Mouse (Mus musculus) intestine, embryonic 14.5 days (tissue): ENCODE data around the gene Ccdc57. TPM values are rescaled to one million over a fixed set of nuclear protein-coding genes. Genes with fewer than 3 reads are reported as not detected.

ENCODE experiments used
- ATAC-seq: fragments of 200-750 bp; cut with Nextera tagmentation; replicated peaks from 2 replicates; pipeline ENCODE4 v1.8.0; 2017; ENCODE audit warnings: low read depth, moderate number of reproducible peaks, moderate TSS enrichment, moderate library complexity; ENCODE audit not compliant: low FRiP score, low TSS enrichment
- DNase-seq: peaks from one replicate; pipeline ENCODE4 v3.0.0-alpha.2; 2018; ENCODE audit warnings: low spot score
- H3K27ac ChIP-seq: fragments of 300-500 bp; sonication (generic); 2 replicates; pipeline ENCODE4 v1.5.1; 2014; ENCODE audit warnings: low read depth, mild to moderate bottlenecking, control low read depth
- H3K27me3 ChIP-seq: fragments of 300-500 bp; sonication (generic); replicated peaks from 2 replicates; pipeline ENCODE4 v1.6.1; 2014; ENCODE audit warnings: low read length, control low read depth; ENCODE audit not compliant: control insufficient read depth, insufficient read depth
- H3K36me3 ChIP-seq: fragments of 300-500 bp; sonication (generic); 2 replicates; pipeline ENCODE4 v1.6.1; 2014; ENCODE audit warnings: low read length, control low read depth; ENCODE audit not compliant: control insufficient read depth, insufficient read depth
- H3K4me1 ChIP-seq: fragments of 300-500 bp; sonication (generic); replicated peaks from 2 replicates; pipeline ENCODE4 v1.6.1; 2014; ENCODE audit warnings: low read length, control low read depth, mixed read lengths; ENCODE audit not compliant: control insufficient read depth, insufficient read depth
- H3K4me2 ChIP-seq: fragments of 300-500 bp; sonication (generic); 2 replicates; pipeline ENCODE4 v1.6.1; 2014; ENCODE audit warnings: low read length
- H3K4me3 ChIP-seq: fragments of 300-500 bp; sonication (generic); 2 replicates; pipeline ENCODE4 v1.5.1; 2014; ENCODE audit warnings: low read depth, low read length, control low read depth, mixed read lengths
- H3K9ac ChIP-seq: fragments of 300-500 bp; sonication (generic); 2 replicates; pipeline ENCODE4 v1.6.1; 2014; ENCODE audit warnings: mild to moderate bottlenecking, low read length
- H3K9me3 ChIP-seq: fragments of 300-500 bp; sonication (generic); 2 replicates; pipeline ENCODE4 v1.6.1; 2016; ENCODE audit warnings: low read length, control low read depth; ENCODE audit not compliant: control insufficient read depth
- WGBS: fragments of 180-500 bp; shearing (Covaris S2); extraction: QIAGEN DNeasy Blood & Tissue Kit; methylation state at CpG from one replicate; pipeline ENCODE4 v1.1.7; 2014; 5-methylcytosine and 5-hydroxymethylcytosine counted together
- polyA plus RNA-seq: library from polyadenylated mRNA; unstranded; fragments of >200 nt; fragmentation: Nextera tagmentation; extraction: Ambion mirVana; gene quantifications from 2 replicates; pipeline ENCODE4 v1.2.1, GENCODE M21; 2014

Ccdc57 gene
- polyA plus RNA-seq, 1 experiment from 2014 or later = 5.9 TPM

DNA sequence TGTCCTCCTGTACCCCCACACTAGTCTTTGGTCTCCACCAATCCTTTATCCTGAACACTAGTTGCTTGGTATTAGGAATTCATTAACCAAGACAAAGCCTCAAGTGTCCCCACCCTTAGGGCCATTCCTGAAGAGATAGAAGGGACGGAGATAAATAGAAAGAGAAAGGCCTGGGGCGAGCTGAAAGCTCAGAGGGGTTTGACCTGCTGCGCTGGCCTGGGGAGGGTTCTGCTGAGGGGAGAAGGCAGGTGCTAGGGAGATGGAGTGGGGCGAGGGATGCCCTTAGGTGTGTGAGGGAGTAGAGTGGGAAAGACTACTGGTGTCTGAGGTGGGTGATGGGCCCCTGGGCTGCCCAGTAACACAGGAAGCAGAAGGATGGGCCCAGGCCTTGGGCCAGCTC, 78.9 kb downstream of the Ccdc57 start:
- 0 out of 2 replicates have a peak, but pooled peaks have one; percentile 12 for ATAC-seq
- no peak overlapping the region for H3K27ac ChIP-seq
- H3K4me1 ChIP-seq = no peaks in the 10 kb centered on the region
- no peaks in the 10 kb centered on the region for H3K9me3 ChIP-seq
- no peak overlapping the region for H3K9ac ChIP-seq
- no peak overlapping the region for H3K4me2 ChIP-seq
- no peak for DNase-seq
- H3K4me3 ChIP-seq = no peak overlapping the region
- H3K36me3 ChIP-seq = peaks cover 6% of the 10 kb centered on the region; the same call in 1 of the 2 replicates
- H3K27me3 ChIP-seq = no peaks in the 10 kb centered on the region
- 68% methylated on average over 4 of the region's 4 CpGs for WGBS

DNA sequence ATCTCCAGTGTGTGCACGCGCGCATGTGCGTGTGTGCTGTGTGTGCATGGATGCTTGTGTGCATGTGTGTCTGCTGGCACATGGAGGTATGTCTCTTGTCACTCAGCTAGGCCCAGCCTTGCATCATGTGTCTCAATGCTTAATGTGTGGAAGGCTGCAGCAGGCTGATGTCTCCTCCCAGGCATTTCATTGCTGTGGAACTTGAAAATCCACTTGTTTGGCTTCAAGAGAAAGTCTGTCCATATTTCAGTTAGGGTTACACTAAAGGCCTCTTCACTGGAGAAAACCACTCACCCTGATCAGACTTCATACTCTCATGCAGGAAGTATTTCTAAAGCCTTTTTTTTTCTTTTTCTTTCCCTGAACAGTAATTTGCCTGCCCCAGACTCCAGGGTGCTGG, 79.5 kb downstream of the Ccdc57 start:
- no peak for ATAC-seq
- WGBS = 97% methylated on average over 4 of the region's 4 CpGs
- no peak overlapping the region for H3K27ac ChIP-seq

DNA sequence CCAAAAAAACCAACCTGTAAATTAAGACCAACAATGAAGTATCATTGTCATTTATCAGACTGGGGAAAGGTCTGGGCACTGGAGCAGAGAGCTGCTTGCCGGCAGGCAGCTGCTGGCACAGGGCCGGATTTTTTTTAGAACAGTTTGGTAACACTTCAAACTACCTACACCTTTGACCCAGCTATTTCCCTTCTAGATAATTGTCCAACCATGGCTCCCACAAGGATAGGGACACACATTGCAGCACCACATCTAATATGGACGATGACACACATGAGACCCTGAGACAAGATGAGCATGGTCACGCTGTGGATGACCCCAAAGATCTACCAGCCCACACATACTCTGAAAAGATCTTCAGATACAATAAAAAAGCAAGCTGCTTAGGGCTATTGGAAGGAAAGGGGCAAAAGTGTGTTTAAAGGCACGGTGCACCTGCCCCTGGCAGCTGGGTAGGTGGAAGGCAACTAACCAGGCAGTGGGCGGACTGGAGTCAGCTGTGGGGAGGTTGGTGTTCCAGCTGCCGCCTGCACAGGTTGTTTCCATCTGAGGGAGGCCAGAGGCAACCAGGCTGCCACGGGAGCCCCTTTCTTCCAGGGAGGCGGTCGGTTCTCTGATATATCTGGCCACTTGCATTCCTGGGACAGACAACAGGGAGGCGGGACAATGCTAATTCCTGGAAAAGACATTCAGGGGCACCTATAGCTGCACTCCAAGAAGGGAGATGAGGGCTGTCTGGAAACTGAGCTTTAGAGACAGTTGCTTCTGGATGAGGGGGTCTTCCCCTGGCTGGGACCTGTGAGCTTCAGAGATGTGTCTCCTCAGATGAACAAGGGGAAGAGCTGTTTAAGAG, 80.4 kb downstream of the Ccdc57 start:
- Histone ChIP-seq H3K4me1 (no peaks in the 10 kb centered on the region), H3K27ac (no peak overlapping the region), H3K4me3 (no peak overlapping the region), H3K4me2 (no peak overlapping the region), H3K36me3 (no peaks in the 10 kb centered on the region), H3K9me3 (no peaks in the 10 kb centered on the region), H3K27me3 (no peaks in the 10 kb centered on the region), H3K9ac (no peak overlapping the region)
- DNase-seq (no peak), ATAC-seq (no peak)
- 66% methylated on average over 11 of the region's 11 CpGs for WGBS

More for the DNA sequence above, 79.5 kb downstream of the Ccdc57 start:
- H3K4me1 ChIP-seq = no peaks in the 10 kb centered on the region
- H3K4me3 ChIP-seq = no peak overlapping the region
- H3K4me2 ChIP-seq = no peak overlapping the region
- H3K9me3 ChIP-seq = no peaks in the 10 kb centered on the region
- H3K27me3 ChIP-seq = no peaks in the 10 kb centered on the region
- peaks cover under 1% of the 10 kb centered on the region; the same call in 1 of the 2 replicates for H3K36me3 ChIP-seq
- DNase-seq = no peak
- H3K9ac ChIP-seq = no peak overlapping the region

DNA sequence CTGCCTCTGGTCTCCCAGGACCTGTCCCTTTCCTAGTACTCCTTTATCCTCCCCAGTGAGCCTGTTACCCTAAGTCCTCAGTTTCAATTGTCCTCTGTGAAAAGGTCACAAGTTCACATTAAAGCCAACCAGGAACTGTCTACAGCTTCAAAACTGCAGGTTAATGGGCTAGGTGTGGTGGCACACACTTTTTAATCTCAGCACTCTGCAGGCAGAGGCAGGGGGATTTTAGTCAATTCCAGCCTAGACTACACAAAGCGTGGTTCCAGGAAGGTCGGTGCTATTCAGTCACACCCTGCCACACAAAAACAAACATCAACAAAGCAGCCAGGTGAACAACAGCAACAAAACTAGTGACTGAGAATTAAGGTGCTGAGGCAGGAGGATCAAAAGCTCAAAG, 81.1 kb downstream of the Ccdc57 start:
- H3K27me3 ChIP-seq = no peaks in the 10 kb centered on the region
- 66% methylated on average over 2 of the region's 2 CpGs for WGBS
- no peak for DNase-seq
- H3K27ac ChIP-seq = no peak overlapping the region
- no peak overlapping the region for H3K9ac ChIP-seq
- H3K4me1 ChIP-seq = no peaks in the 10 kb centered on the region
- no peaks in the 10 kb centered on the region for H3K9me3 ChIP-seq
- no peaks in the 10 kb centered on the region for H3K36me3 ChIP-seq
- ATAC-seq = no peak
- H3K4me3 ChIP-seq = no peak overlapping the region
- H3K4me2 ChIP-seq = no peak overlapping the region

DNA sequence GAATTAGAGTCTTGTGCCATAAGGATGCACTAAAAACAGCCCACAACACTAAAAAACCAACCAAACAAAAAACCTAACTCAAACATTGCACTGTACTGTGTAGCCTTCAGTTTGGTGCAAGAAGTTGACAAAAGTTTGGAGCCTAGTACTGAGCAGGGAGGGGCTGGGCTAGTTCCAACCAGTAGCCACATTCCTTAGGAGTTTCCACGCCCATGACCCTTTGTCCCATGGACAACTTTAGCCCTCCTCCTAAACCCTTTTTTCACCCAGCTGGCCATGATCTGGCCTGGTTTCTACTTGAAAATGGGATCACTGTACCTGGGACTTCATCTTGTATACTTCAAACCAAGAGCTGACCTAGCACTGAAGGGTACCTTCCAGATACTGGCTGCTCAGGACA, 81.5 kb downstream of the Ccdc57 start:
- no peak for ATAC-seq
- WGBS = 50% methylated on average over 1 of the region's 1 CpGs
- H3K9me3 ChIP-seq = no peaks in the 10 kb centered on the region
- no peaks in the 10 kb centered on the region for H3K36me3 ChIP-seq
- no peak overlapping the region for H3K4me3 ChIP-seq
- no peaks in the 10 kb centered on the region for H3K4me1 ChIP-seq
- no peak overlapping the region for H3K4me2 ChIP-seq
- no peak for DNase-seq
- H3K27me3 ChIP-seq = no peaks in the 10 kb centered on the region
- H3K27ac ChIP-seq = no peak overlapping the region
- no peak overlapping the region for H3K9ac ChIP-seq

DNA sequence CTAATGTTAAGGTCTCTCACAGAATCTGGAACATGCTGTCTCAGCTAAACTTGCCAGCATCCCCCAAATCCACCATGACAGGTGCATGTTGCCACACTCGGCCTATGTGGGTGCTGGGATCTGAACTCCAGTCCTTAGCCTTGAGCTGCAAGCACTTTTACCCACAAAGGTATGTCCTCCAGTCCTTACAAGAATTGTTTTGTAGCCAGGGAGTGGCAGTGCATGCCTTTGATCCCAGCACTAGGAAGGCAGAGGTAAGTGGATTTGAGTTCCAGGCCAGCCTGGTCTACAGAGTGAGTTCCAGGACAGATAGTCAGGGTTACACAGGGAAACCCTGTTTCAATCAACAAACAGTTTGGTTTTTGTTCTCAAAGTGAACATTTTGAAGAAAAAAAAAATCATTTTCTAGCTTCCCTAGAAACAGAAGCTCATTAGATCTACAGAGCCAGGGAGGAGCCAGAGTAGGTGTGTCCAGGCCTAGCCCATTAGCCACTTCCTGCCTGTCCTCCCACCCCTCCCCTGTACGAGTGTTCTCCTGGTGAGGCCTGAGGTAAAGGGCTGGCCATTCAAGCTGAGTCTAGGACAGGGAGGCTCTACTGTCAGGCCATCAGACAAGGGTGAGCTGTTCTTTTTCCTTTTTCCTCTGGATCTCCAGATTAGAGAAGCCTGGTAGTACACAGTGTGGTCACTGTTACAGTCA, 82.2 kb downstream of the Ccdc57 start:
- Histone ChIP-seq H3K36me3 (no peaks in the 10 kb centered on the region), H3K9me3 (no peaks in the 10 kb centered on the region), H3K4me1 (no peaks in the 10 kb centered on the region), H3K27me3 (no peaks in the 10 kb centered on the region), H3K9ac (no peak overlapping the region), H3K4me2 (no peak overlapping the region), H3K27ac (no peak overlapping the region), H3K4me3 (no peak overlapping the region)
- no peak for DNase-seq
- no peak; the same call in 1 of the 2 replicates for ATAC-seq
- WGBS = 47% methylated on average over 2 of the region's 2 CpGs

DNA sequence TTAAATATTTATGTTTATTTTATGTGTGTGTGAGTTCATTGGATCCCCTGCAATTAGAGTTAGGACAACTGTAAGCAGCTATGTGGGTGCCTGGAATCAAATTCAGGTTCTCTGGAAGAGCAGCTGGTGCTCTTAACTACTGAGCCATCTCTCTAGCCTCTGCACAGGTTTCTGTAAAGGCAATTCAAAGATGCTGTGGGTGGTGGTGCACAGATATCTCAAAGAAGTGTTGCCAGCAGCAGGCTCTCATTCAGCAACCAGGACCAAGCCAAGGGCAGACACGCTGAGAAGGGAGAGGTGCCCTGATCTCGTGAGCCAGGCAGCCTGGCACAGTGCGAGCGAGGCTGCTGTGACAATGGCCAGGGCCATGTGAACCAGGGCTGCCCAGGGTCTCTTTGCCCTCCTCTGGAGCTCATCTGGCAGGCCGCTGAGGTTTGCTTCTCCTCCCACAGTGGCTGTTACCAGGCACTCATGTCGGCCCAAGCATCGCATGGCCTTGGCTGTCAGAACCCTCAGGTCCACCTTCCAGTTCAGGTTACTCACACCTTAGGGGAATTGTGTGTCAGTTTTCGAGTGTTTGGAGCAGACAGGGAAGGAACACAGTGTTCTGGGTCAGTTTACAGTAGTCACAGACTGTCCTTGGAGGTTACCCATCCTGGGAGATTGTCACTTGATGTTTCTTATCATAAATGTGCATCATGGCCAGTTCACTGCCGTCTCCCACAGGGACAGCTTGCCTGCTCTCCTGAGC, 85.8 kb downstream of the Ccdc57 start:
- Histone ChIP-seq H3K9me3 (no peaks in the 10 kb centered on the region), H3K27ac (no peak overlapping the region), H3K4me1 (no peaks in the 10 kb centered on the region), H3K27me3 (no peaks in the 10 kb centered on the region), H3K36me3 (no peaks in the 10 kb centered on the region), H3K4me3 (no peak overlapping the region), H3K4me2 (no peak overlapping the region), H3K9ac (no peak overlapping the region)
- no peak for ATAC-seq
- DNase-seq = no peak
- 84% methylated on average over 9 of the region's 9 CpGs for WGBS

DNA sequence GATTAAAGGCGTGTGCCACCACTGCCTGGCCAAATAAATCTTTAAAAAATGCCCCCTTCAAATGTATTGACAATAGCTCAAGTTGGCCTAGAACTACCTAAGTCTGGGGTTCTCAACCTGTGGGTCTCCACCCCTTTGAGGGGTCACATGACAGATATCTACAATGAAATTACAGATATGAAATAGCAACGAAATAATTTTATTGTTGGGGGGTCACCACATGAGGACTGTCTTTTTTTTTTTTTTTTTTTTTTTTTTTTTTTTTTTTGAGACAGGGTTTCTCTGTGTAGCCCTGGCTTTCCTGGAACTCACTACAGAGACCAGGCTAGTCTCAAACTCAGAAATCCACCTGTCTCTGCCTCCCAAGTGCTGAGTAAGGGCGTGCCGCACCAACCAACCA, 88.3 kb downstream of the Ccdc57 start:
- Histone ChIP-seq H3K36me3 (no peaks in the 10 kb centered on the region), H3K4me1 (0 out of 2 replicates have a peak, but pooled peaks cover 2% of the 10 kb centered on the region), H3K4me2 (no peak overlapping the region), H3K27ac (no peak overlapping the region), H3K4me3 (no peak overlapping the region), H3K9ac (no peak overlapping the region), H3K9me3 (no peaks in the 10 kb centered on the region), H3K27me3 (no peaks in the 10 kb centered on the region)
- no peak for DNase-seq
- WGBS = 90% methylated on average over 4 of the region's 4 CpGs
- no peak for ATAC-seq
